Mouse (Mus musculus): ENCODE measurements around the gene Crocc2. TPM values are rescaled to one million over a fixed set of nuclear protein-coding genes. Genes with fewer than 3 reads are reported as not detected.

Gene Crocc2
- total RNA-seq (2021), result under 1 TPM; 0.22 to 0.36 TPM
- long read RNA-seq, experiment 1, result 0 reads
- long read RNA-seq, experiment 2, result 0 reads

GRCm38 (mm10) chr1:93168295-93168775 lies at the start of gene Crocc2:
Crocc2 (plus strand) TSS chr1:93168725.
- no peak for TF ChIP-seq CTCF (conservative IDR thresholded peaks at IDR 0.05)
- no peak within 1 kb of the TSS for H3K27ac ChIP-seq

GRCm38 (mm10) chr1:93118816-93119215 lies 49.7 kb upstream of the Crocc2 start:
- no peak for DNase-seq (ENCODE audit: low spot score in 2 of 2)
- H3K27ac ChIP-seq, result no peak overlapping the region
- TF ChIP-seq CTCF (conservative IDR thresholded peaks at IDR 0.05), result no peak
- no peak overlapping the region for H3K4me3 ChIP-seq

More at GRCm38 (mm10) chr1:93168295-93168775, at the start of gene Crocc2:
- DNase-seq (ENCODE audit: low spot score in 2 of 2), result no peak
- no peak within 1 kb of the TSS for H3K4me3 ChIP-seq

- no peak for DNase-seq (ENCODE audit: low spot score in 2 of 2)
- no peak overlapping the region for H3K27ac ChIP-seq
- H3K4me3 ChIP-seq, result no peak overlapping the region
- TF ChIP-seq CTCF (conservative IDR thresholded peaks at IDR 0.05), result no peak
Measured at GRCm38 (mm10) chr1:93123179-93123854, 45.2 kb upstream of the Crocc2 start.

GRCm38 (mm10) chr1:93124066-93124465 lies 44.5 kb upstream of the Crocc2 start:
- DNase-seq (ENCODE audit: low spot score in 2 of 2), result no peak
- TF ChIP-seq CTCF (conservative IDR thresholded peaks at IDR 0.05), result no peak
- Histone ChIP-seq H3K4me3 (no peak overlapping the region), H3K27ac (no peak overlapping the region)

DNA sequence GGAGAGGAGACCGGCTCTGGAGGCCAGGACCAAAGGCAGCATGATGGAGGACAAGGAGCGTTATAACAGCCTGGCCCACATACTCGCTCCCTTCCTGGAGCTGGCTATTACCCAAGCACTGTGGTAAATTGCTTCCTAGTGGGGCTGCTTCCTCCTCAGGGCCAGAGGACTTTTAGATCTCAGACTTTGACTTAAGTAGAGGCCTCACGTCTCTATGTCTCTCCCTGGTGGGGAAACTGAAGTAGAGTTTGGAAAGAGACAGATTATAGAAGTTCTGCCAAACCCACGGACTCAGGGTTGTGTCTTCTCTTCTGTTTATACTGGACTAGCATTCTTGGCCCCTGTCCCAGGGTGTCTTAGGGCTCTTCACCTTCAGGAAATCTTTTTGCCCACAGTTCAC lies 43.3 kb upstream of the Crocc2 start:
- H3K27ac ChIP-seq, result no peak overlapping the region
- no peak for DNase-seq (ENCODE audit: low spot score in 2 of 2)
- TF ChIP-seq CTCF (conservative IDR thresholded peaks at IDR 0.05), result peak; percentile 60
- H3K4me3 ChIP-seq, result no peak overlapping the region

DNA sequence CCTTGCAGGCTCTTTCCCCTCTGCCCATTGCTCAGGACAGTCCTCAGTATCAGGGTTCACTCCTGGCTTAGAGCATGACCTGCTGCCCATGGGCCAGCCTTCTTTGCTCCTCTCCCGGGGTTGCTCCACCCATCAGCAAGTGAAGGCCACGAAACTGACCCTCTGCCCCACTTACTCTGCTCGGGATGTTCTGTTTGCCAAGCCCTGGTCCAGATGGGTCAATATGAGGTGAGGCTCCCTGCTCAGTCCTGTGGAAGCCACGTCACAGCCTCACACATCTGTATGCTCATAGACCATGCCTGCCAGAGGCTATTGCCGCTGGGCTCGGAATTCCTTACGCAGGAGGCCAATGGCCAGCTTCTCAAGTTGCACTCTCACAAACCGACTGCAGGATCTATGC lies 40.3 kb upstream of the Crocc2 start:
- no peak overlapping the region for H3K4me3 ChIP-seq
- TF ChIP-seq CTCF (conservative IDR thresholded peaks at IDR 0.05), result no peak
- DNase-seq (ENCODE audit: low spot score in 2 of 2), result no peak
- H3K27ac ChIP-seq, result no peak overlapping the region

DNA sequence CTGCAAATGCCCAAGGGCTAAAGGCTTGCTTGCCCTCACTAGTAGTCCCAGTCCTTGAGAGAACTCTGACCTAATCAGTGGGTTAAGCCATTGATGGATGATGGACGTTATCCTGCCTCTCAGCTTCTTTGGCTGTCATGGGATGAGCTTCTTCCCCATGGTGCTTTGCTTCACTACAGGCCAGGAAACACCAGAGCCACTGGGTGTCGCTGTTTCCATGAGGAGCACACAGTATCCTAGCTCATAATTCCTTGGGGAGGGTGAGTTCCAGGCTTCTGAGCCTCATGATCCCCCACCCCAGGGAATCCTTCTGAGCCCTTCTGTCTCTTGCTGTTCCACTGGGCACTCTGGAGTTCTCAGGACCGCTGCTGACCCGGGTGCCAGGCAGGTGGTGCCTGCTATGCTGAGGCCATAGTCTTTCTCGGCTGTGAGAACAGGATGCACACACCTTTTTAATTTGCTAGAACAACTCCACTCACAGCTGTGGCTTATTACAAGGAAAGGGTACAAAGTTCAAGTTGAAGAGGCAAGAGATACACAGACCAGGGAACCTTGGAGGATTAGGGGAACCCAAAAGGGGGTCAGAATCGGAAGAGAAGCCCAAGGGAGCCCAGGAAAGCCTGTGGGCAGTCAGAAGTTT lies 39.7 kb upstream of the Crocc2 start:
- Histone ChIP-seq H3K4me3 (no peak overlapping the region), H3K27ac (no peak overlapping the region)
- DNase-seq (ENCODE audit: low spot score in 2 of 2), result peak; percentile 74 to 86
- TF ChIP-seq CTCF (conservative IDR thresholded peaks at IDR 0.05), result peak; percentile 94

- no peak overlapping the region for H3K27ac ChIP-seq
- TF ChIP-seq CTCF (conservative IDR thresholded peaks at IDR 0.05), result no peak
Measured at GRCm38 (mm10) chr1:93130242-93130983, 38.1 kb upstream of the Crocc2 start.

DNA sequence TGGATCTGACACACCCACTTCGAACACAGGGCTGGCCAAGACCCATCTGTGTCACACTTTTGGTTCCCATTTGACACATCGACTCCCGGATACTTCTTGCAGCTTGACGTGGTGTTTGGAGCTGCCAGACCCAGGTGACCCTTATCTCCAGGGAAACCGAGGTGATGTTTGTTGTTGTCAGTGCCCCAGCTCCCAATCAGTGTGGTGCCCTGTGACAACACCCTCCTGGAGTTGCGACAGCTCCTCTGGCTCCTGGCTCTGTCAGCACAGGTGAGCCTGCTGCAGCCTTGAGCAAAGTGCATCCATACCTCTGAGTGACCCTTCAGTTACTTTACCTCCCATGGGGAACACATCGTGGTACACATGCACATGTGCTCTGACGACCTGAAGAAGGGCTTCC lies 35.8 kb upstream of the Crocc2 start:
- Histone ChIP-seq H3K27ac (no peak overlapping the region), H3K4me3 (no peak overlapping the region)
- no peak for TF ChIP-seq CTCF (conservative IDR thresholded peaks at IDR 0.05)
- DNase-seq (ENCODE audit: low spot score in 2 of 2), result no peak

More at GRCm38 (mm10) chr1:93130242-93130983, 38.1 kb upstream of the Crocc2 start:
- H3K4me3 ChIP-seq, result no peak overlapping the region
- DNase-seq (ENCODE audit: low spot score in 2 of 2), result no peak

DNA sequence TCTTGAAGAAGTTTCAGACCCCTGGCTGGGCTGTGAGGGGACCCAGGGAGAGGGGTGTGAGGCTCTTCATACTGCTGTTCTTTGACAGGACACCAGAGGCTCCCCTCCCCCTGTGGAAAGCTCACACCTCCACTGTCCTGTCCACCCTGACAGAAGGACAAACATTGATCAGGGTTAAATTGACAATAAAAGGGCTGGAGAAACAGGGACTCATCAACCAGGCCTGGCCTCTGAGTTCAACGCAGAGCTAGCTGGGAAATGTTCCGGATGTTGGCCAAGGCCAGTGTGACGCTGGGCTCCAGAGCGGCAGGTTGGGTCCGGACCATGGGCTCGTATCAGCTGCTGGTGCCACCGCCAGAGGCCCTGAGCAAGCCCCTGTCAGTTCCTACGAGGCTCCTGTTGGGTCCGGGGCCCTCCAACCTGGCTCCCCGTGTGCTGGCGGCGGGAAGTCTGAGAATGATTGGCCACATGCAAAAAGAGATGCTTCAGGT lies 33.4 kb upstream of the Crocc2 start, which contains the start of gene Agxt:
Gene Agxt, plus strand, starts transcription at position 205 of the 491 bp plus-strand sequence.
- no peak for TF ChIP-seq CTCF (conservative IDR thresholded peaks at IDR 0.05)
- H3K27ac ChIP-seq, result no peak within 1 kb of the TSS
- H3K4me3 ChIP-seq, result no peak within 1 kb of the TSS
- no peak for DNase-seq (ENCODE audit: low spot score in 2 of 2)

DNA sequence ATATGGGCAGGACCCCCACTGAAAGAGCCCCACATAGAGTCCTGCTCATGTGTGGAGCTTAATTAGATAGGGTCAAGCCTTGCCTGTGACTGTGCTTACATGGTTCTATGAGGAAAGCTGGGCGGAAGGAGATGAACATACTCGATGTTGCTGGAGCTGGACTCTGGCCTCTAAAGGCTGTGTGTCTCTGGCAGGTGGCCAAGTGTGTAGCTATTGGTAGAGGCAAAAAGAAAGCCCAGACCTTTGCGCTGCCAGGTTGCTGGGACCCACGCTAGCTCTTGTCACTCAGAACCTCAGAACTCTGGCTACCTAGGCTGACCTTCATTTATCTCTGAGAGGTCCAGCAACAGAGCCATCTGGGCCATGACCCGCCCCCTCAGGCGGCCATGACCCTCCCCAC lies 30.0 kb upstream of the Crocc2 start:
- H3K27ac ChIP-seq, result no peak overlapping the region
- DNase-seq (ENCODE audit: low spot score in 2 of 2), result no peak

DNA sequence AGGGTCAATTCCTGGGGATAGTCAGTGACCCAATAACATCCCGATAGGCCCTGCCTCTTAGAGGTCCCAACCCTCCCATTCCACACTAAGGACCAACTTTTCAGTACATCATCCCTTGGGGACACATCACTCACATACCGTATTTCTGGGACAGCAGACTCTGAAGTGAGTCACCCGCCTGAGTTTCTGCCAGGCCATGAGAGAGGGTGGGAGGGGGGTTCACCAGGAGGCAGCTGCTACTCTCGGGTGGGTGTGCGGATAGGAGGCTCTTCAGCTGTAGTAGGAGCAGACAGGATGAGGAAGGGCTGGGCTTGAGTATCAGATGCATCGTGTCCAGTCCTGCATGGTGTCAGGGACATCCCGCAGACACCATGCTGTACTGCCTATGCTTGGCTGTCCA lies 28.8 kb upstream of the Crocc2 start:
- Histone ChIP-seq H3K4me3 (no peak overlapping the region), H3K27ac (no peak overlapping the region)
- DNase-seq (ENCODE audit: low spot score in 2 of 2), result peak; percentile 54 to 63
- TF ChIP-seq CTCF (conservative IDR thresholded peaks at IDR 0.05), result no peak

More for the DNA sequence above, 30.0 kb upstream of the Crocc2 start:
- no peak overlapping the region for H3K4me3 ChIP-seq
- no peak for TF ChIP-seq CTCF (conservative IDR thresholded peaks at IDR 0.05)

GRCm38 (mm10) chr1:93142871-93143270 lies 25.7 kb upstream of the Crocc2 start:
- Histone ChIP-seq H3K27ac (no peak overlapping the region), H3K4me3 (no peak overlapping the region)
- TF ChIP-seq CTCF (conservative IDR thresholded peaks at IDR 0.05), result no peak
- DNase-seq (ENCODE audit: low spot score in 2 of 2), result no peak
